Mouse (Mus musculus) ES-E14 (cell line): ENCODE results near the gene Irf5.

ENCODE experiments used
- CHD2 ChIP-seq: IDR thresholded peaks from 2 replicates; pipeline ENCODE4 v1.6.1; 2014; ENCODE audit warnings: mild to moderate bottlenecking, low read depth, low read length, inconsistent platforms
- HCFC1 ChIP-seq: IDR thresholded peaks from 2 replicates; pipeline ENCODE4 v1.6.1; 2012; ENCODE audit warnings: low read length, inconsistent platforms, borderline replicate concordance; ENCODE audit not compliant: insufficient read depth

- no peak for TF ChIP-seq HCFC1
- TF ChIP-seq CHD2 = no peak
Observed at GRCm38 (mm10) chr6:29500177-29500576, 26.2 kb upstream of the Irf5 start.
